Mouse (Mus musculus): ENCODE results near the gene Myh9.
"Not testable (repeated sequence)": the region's sequence is repeated elsewhere in the genome, so short reads cannot be mapped to it uniquely, and the experiment has no call there.

Gene Myh9

DNA sequence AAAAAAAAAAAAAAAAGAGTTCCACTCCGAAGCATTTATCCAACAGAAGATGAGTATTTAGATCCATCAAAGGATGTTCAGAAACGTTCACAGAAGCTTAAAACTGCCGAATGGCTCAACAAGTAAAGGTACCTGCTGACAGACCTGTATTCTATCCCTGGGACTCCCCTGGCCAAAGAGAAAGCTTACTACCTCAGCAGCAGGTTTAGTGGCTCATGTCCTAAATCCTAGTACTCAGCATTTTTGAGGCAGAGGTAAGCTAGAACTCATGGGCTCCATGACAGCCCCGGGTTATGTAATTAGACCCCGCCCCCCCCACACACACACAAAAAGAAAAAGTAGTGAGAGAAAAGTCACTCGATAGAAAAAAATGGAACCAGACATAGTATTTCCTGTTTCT is 2.1 kb upstream of the Myh9 start:
- DNase-seq (ENCODE audit: inconsistent age in 2 of 2, low spot score in 1 of 2) = no peak

DNA sequence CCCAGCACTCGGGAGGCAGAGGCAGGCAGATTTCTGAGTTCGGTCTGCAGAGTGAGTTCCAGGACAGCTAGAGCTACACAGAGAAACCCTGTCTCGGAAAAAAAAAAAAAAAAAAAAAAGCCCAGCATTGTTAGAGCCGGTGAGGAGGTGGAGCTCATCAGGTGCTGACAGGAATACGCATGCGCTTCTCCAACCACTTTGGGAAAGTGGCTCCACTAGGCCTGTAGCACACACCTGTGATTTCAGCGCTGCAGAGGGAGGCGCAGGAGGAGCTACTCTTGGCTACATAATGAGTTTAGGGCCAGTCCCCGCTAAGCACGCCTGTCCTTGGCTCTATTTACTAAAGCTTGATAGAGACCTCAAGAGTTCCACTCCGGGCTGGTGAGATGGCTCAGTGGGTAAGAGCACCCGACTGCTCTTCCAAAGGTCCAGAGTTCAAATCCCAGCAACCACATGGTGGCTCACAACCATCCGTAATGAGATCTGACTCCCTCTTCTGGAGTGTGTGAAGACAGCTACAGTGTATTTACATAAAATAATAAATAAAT is 1.6 kb upstream of the Myh9 start:
- DNase-seq (ENCODE audit: inconsistent age in 2 of 2, low spot score in 1 of 2) = not testable (repeated sequence)

DNA sequence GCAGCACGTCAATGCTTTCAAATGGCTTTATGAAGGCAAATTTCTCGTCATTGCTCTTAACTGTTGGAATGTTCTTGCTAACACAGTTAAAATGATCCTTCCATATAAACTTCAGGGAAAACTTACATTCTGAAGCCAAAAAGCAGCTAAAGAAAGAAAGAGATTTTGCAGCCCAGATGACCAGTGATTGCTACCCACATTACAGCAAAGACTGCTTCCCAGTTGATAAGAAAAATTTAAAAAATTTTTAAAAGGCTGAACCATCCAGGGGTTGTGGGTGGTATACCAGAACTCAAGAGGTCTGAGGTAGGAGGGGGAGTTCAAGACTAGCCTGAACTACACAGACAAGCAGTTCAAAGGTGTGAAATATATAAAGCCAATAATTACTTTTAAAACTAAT is 1.1 kb upstream of the Myh9 start:
- no peak for DNase-seq (ENCODE audit: inconsistent age in 2 of 2, low spot score in 1 of 2)

DNA sequence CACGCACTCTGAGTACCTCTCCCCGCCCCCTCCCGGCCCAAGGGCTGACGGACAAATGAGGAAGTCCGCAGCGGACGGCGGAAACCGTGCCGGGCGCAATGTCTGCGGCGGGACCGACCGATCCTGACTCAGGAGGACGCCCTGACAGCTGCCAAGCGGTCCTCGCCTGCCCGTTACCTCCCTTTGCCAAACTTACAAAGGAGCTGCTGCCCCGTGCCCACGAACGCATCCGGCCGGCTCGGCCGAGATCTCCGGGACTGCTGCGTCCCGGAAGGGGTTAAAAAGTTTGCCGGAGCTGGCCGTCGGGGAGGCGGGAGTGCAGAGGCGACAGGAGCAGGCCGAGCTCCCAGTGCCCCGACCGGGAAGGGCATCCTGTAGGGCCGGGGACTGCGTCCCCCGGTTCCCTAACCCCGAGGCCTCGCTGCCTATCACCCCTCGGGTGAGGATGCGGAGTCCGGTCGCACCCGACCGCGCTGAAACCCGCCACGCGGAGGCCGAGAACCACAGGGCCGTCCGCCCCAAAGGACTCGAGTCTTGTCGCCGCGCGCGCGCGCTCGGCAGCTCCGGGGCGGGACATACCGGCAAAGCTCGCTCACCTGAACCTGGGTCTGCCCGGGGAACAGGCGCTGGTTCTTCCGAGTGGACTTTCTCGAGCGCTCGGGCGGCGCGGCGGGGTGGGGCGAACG is 471 bp downstream of the Myh9 start:
- peak; percentile 82 to 92 for DNase-seq (ENCODE audit: inconsistent age in 2 of 2, low spot score in 1 of 2)

DNA sequence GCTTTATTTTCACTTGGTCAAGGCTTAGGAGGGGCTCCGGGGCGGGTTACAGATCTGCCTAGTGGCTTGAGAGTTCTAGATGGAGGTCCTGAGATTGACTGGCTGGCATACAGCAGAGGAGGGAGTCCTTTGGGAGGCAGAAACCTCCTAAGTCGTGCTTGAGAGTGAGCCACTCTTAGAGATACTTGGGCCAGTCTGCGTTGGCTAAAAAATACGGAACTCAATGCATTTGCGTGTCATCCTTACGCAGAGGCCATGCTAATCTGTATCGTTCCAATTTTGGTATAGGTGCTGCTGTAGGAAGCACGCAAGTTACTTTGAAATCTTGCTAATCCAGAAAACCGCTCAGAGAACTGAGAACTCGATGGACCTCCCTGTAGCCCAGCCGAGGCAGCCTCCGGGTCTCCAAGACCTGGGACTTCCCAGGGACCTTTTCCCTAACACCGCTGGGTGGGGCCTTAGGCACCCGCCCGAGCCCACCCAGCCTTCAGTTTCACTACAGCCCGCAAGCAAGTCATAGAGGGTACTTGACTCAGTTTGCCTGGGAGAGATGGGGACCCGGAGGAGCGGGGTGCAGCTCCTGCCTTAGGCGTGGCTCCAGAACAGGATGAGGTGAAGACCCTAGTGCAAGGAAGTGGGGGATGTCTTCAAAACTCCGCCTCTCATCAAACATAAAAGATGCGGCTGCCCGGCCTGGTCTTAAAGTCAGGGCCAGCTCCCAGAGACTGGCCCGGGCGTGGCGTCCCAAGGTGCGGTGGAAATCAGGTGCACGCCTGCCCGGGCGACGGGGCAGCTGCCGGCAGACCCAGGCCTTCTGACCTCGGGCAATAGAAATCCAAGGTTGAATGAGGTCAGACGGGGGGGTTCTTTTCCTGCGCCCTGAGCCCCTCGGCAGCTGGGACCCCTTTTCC is 1.3 kb downstream of the Myh9 start:
- peak; percentile 36 to 81 for DNase-seq (ENCODE audit: inconsistent age in 2 of 2, low spot score in 1 of 2)

DNA sequence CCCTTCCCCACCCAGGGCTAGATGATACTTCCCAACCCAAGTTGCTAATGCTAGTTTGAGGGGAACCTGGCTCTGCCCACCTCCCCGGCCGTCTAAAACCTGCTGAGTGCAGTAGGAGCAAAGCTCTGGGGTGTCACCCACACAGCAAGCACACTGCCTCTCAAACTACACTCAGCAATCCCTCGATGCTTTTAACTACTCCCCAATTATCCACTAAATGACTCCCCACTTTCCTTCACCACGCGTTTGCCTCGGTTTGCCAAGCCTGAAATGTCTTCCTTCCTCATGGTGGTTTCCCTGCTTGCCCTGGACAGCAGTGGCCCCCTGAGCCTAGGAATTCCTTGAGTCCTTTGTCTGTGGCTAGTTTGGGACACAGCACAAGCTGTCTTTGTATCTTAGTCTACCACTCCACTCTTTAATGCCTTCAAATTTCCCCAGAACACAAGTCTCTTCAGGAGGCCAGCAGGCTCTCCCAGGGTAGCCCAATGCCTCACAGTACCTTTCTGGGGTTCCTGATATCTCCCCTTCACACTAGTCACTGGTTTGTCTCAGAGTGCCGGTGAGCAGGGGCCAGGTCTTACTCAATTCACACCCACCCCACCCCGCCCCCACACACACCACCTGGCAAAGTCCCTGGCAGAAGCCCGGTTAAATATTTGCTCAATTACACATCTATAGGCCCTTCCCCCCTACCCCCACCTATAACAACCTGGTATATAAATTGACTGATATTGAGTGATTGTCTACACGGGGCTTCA is 2.3 kb downstream of the Myh9 start:
- peak; percentile 32 to 71 for DNase-seq (ENCODE audit: inconsistent age in 2 of 2, low spot score in 1 of 2)

DNA sequence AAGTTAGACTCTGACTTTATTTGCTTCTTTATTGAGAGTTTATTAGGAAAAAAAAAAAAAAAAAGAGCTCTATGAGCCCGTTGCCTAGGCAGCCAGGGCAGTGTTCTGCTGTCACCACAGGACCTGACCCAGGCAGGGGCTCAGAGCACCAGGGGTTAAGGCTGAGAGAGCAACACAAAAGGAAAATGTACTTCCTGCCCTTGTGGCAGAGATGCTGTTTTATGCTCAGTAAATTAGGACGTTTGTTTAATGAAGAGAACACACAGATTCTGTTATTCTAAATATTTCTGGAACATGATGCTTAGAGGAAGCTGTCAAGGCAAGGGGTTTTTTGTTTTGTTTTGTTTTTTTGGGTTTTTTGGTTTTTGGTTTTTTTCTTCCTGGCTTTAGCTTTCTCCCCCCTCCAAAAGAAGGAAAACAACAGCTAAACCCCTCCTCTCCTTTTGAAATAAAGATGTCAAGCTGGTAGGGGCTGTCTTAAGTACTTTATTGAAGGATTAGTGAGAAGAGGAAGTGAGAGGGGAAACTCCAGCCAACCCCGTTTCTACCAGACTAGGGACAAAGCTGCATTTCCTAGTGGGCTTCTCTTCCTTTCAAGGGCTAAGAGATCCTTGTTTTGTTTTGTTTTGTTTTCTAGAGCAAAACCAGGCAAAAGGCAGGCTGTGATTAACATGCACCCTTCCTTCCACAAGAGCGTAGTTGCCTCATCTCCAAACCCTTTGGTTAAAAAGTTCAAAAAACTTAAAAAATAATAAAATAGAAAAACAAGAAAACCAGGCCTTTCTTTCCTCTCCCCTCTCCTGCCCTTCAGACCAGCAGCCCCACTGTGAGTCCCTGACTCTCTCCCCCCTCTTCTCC is 3.2 kb downstream of the Myh9 start:
- DNase-seq (ENCODE audit: inconsistent age in 2 of 2, low spot score in 1 of 2) = peak; percentile 27 to 49

DNA sequence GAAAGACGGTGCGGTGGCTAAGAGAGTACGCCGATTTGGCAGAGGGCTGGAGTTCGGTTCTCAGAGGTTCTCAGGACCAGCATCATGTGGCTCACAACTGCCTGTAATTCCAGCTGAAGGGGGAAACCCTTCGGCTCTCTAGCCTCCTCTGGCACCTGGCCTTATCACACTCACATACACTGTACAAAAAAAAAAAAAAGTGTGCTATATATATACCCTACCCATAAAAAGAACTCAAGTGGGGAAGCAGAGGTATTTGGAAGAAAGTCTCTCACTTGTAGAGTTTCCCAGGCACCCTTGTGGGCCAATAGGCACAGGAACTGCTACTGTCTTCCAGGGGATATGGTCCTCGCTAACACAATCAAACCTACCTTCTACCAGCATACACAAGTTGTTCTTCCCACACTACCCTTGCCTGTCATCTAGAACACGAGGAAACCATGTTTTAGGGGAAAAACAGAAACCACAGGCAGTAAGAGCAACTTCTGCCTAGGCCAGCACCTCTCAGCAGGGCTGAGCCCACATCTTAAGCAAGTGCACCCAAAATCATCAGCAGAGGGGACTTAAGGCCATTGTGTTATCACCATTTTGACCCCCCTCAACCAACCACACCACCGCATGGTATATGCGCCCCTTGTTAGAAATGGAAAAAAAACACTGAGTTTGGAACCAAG is 4.4 kb downstream of the Myh9 start:
- DNase-seq (ENCODE audit: inconsistent age in 2 of 2, low spot score in 1 of 2) = no peak

DNA sequence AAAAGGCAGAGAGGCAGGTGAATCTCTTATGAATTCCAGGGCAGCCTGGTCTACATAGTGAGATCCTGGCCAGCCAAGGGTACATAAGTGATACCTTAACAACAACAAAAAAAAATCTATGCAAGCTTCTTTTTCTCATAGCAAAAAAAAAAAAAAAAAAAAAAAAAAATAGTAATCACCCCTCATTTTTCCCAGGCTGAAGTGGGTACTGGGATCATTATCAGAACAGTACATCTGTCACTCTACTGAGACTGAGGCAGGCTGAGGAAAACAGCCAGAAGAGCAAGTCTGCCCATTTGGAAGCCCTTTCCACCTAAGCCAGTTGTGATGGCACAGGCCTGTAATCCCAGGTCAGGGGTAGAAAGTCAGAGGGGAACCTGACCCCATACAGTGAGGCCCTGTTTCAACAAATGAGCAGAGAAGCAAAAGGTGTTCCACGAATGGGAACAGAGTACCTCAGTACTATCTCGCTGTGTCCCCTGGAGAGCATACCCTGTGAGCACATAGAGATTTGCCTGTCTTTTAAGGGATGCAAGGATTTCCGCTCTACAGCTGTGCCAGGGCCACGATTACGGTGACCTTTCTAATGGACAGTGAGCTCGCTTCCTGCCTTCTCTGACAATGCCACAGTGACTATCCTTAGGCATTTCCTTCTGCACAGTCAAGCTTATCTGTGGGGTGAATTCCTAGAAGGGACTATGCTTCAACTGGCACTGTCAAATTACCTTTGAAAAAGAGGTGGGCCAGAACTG is 5.1 kb downstream of the Myh9 start:
- peak; percentile 59 to 82 for DNase-seq (ENCODE audit: inconsistent age in 2 of 2, low spot score in 1 of 2)

DNA sequence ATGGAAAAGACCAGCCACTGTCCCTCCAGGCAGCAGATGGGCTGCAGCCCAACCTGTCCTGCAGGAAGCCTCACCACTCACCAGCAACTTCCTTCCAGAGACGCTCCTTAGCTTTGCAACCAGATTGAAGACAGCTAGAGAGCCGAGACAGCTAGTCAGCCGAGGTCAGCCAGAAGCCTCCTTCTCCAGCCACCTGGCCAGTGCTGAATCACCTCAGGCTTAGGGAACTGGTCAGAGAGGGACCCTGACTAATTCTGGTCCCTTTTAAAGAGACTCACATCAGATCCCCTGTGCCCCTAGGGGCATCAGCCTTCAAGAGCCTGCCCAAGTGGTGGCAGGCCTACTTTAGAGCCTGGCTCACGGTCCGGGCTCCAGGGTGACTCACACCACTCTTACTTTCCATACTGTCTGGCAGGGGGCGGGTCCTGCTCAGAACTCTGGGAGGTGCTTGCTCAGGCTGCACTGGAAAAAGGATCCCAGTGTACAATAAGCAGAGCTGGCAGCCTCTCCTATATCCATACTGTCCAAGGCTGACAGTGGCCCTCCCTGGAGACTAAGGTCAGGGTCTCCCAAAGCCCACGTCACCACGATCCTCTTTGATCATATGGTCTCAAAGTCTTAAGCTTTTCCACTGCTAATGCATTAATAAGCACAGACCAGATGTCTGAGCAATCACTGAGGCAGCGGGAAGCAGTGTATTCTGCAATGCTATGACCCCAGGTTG is 5.9 kb downstream of the Myh9 start:
- peak; percentile 82 to 92 for DNase-seq (ENCODE audit: inconsistent age in 2 of 2, low spot score in 1 of 2)

DNA sequence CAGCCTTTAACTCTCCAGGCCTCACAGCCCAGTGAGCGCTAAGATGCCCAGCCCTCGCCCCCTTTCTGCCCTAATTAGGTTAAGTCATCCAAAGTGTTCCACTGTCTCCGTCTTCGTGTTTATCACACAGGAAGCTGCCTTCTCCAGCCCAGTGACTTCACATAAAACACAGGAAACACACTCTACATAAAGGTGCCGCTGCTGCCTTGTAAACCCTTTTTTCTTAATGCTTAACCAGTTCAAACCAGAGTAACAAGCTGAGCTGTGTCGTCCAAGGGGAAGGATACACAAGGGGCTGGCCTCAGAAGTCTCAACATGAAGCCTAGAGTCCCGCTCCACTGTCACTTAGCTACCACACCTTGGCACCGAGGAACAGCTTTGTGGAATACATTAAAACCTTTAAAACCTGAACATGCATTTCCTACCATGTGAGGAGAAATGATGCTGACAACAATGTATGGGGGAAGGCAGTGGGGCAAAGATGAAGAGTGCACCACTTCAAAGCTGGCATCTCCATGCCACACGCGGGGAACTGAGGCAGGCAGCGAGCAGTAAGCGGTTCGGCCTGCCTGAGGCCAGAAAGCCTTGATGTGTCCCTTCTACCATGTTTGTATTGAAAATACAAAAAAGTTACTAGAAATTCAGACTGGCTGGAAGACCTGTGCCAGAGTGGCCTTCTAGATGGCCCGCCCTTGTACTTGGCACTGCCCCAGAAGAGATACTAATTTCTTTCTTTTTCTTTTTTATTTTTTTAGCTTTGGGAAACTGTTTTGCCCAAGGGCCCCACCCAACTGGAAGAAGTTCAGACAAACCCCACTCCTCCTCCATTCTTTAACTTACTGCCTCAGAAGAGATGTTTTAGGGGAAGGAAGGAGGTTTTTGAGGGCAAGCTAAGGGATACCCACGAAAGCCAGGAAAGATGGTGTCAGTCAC is 7.4 kb downstream of the Myh9 start:
- DNase-seq (ENCODE audit: inconsistent age in 2 of 2, low spot score in 1 of 2) = peak; percentile 52 to 77

DNA sequence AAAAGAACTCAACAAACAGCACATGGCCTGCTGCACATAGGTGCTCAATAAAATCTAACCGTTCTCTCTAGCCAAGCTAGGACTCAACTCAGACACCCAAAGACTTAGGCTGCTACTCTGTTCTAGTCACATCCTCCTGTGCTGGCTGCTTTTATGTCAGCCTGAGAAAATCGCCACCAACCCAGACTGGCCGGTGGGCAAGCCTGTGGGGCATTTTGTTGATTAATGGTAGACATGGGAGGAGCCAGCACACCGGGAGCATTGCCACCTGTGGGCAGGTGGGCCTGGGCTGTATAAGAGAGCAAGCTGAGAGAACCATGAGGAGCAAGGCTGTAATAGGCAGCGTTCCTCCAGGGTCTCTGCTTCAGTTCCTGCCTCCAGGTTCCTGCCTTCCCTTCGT is 8.2 kb downstream of the Myh9 start:
- no peak for DNase-seq (ENCODE audit: inconsistent age in 2 of 2, low spot score in 1 of 2)

DNA sequence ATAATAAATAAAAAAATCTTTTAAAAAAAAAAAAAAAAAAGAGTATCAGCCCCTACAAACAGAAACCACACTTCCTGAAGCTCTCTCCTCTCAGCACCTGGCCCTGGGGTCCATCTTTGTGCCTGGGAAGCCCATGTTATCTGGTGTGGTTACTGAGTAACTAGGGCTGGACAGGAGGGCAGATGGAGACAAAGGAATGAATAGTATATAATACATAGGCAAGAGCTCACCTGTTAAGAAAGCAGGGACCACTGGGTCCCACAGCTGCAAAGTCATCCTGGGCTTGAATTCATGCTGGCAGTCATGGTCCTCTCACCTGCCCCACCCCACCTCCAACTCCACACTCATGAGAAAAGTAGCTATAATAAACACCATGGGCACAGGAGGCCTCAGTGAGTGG is 8.9 kb downstream of the Myh9 start:
- DNase-seq (ENCODE audit: inconsistent age in 2 of 2, low spot score in 1 of 2) = peak in 1 of 2 experiments; percentile 58

DNA sequence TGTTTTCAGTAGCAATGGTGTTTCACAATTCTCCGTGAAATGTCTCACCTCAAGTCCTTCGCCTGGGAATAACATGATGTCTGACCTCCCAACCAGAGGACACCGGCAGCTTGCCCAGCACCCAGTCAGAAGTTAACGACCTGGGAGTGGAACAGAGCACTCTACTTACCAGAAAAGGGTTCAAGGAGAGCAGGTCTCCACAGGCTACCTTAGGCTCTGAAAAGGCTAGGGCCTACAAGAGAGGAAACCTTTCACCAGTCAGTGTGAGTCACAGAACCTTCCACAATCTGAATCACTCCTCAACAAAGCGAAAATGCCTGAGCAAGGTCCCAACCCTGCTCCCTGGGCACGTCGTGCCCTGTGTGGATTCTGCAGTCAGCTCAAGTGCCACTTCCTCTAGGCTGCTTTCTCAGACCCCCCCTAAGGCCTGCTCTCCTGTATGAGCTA is 9.5 kb downstream of the Myh9 start:
- peak; percentile 72 to 89 for DNase-seq (ENCODE audit: inconsistent age in 2 of 2, low spot score in 1 of 2)

DNA sequence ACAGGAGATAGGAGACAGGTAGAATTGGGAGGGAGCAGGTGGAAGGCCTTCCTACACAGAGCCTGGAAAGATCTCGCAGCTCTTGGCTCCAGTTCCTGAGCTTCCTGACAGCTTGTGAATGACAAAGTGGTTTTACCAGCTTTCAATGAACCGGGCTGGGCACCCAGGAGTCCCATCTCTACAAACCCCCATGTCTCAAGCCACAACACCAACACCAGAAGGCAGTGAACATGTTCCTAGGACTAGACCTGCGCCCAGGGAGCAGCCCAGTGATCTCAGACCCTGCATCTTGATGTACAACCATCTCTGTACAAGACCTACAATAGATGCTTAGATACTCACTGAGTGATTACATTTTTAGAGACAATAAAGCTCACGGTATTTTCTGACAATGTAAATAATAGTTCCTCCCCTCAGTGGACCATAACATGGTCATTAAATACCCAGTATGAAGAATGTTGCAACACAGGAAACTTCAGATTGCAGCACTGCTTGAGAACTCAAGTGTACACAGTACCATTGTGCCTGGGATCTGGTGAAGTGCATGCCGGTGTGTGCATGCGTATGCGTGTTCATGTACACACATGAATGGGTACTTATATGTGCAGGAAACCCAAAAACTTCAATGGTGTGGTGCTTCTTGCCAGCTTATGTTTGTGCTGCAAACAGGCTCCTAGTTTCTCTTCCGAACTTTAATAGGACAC is 10.1 kb downstream of the Myh9 start:
- peak in 1 of 2 experiments; percentile 69 for DNase-seq (ENCODE audit: inconsistent age in 2 of 2, low spot score in 1 of 2)

DNA sequence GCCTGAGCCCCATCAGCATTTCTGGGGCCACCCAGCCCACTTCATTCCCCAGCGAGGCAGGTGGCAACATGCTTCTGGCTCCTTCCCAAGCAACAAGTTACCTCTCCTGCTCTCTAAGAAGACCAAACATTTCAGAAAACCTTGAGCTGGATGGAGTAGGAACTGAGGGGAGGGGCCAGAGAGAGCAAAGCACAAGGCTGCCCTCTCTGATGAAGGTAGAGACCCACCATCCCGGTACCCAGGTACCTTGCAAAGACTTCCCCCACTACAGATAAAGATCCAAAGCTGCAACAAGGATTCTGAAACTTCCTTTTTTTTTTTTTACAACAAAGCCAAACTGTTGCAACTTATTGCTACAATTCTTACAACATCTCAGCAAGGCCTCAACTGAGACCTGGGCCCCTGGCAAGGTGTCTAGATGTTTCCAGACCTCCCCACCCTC is 10.8 kb downstream of the Myh9 start:
- DNase-seq (ENCODE audit: inconsistent age in 2 of 2, low spot score in 1 of 2) = peak in 1 of 2 experiments; percentile 73
